Mouse (Mus musculus) ES-Bruce4 (cell line): ENCODE measurements around the gene Ube4b.

Source experiments
- CTCF ChIP-seq: IDR thresholded peaks from one replicate; pipeline ENCODE4 v1.8.1; 2011; ENCODE audit warnings: low read depth, low read length
- POLR2A ChIP-seq: IDR thresholded peaks from one replicate; pipeline ENCODE4 v1.8.1; 2011; ENCODE audit warnings: low read length; ENCODE audit not compliant: insufficient read depth

GRCm38 (mm10) chr4:149302751-149303150, 123.8 kb downstream of the Ube4b start:
- TF ChIP-seq POLR2A (no peak), CTCF (no peak)
